Mouse (Mus musculus) ES-E14 (cell line): ENCODE data around the gene Slc1a3.

Experiments used
- CHD2 ChIP-seq: IDR thresholded peaks from 2 replicates; pipeline ENCODE4 v1.6.1; 2014; ENCODE audit warnings: mild to moderate bottlenecking, low read depth, low read length, inconsistent platforms
- HCFC1 ChIP-seq: IDR thresholded peaks from 2 replicates; pipeline ENCODE4 v1.6.1; 2012; ENCODE audit warnings: low read length, inconsistent platforms, borderline replicate concordance; ENCODE audit not compliant: insufficient read depth
- MAFK ChIP-seq: IDR thresholded peaks from 2 replicates; pipeline ENCODE4 v1.6.1; 2014; ENCODE audit warnings: mild to moderate bottlenecking, low read depth, low read length, inconsistent platforms; ENCODE audit not compliant: insufficient read depth
- ZC3H11A ChIP-seq: IDR thresholded peaks from 2 replicates; pipeline ENCODE4 v1.6.1; 2012; ENCODE audit warnings: low read depth, mild to moderate bottlenecking, inconsistent platforms, low read length, borderline replicate concordance

- TF ChIP-seq MAFK (no peak), HCFC1 (no peak), ZC3H11A (no peak), CHD2 (no peak)
Measured at GRCm38 (mm10) chr15:8637283-8637682, 73.3 kb downstream of the Slc1a3 start.
